Mouse (Mus musculus) hindbrain, postnatal 0 days (tissue): ENCODE measurements around the gene Elk3. TPM values are rescaled to one million over a fixed set of nuclear protein-coding genes. Genes with fewer than 3 reads are reported as not detected.

Experiments
- ATAC-seq: fragments of 200-750 bp; cut with Nextera tagmentation; 2 replicates; pipeline ENCODE4 v1.8.0; 2017; ENCODE audit warnings: mild to moderate bottlenecking, moderate TSS enrichment, moderate library complexity
- DNase-seq: peaks from one replicate; pipeline ENCODE4 v3.0.0-alpha.2; 2015; ENCODE audit warnings: low spot score
- H3K27ac ChIP-seq: fragments of 300-500 bp; sonication (generic); 2 replicates; pipeline ENCODE4 v1.5.1; 2014; ENCODE audit warnings: mild to moderate bottlenecking
- H3K27me3 ChIP-seq: fragments of 300-500 bp; sonication (generic); 2 replicates; pipeline ENCODE4 v1.6.1; 2014; ENCODE audit warnings: low read length, mixed read lengths; ENCODE audit not compliant: insufficient read depth
- H3K36me3 ChIP-seq: fragments of 300-500 bp; sonication (generic); 2 replicates; pipeline ENCODE4 v1.6.1; 2014; ENCODE audit warnings: low read length, mixed read lengths; ENCODE audit not compliant: insufficient read depth
- H3K4me1 ChIP-seq: fragments of 300-500 bp; sonication (generic); 2 replicates; pipeline ENCODE4 v1.6.1; 2014; ENCODE audit warnings: antibody characterized with exemption, low read length, mixed read lengths; ENCODE audit not compliant: insufficient read depth
- H3K4me2 ChIP-seq: fragments of 300-500 bp; sonication (generic); 2 replicates; pipeline ENCODE4 v1.6.1; 2014; ENCODE audit warnings: low read depth, mild to moderate bottlenecking, low read length, moderate library complexity, mixed read lengths
- H3K4me3 ChIP-seq: fragments of 300-500 bp; sonication (generic); 2 replicates; pipeline ENCODE4 v1.5.1; 2014; ENCODE audit warnings: low read length
- H3K9ac ChIP-seq: fragments of 300-500 bp; sonication (generic); replicated peaks from 2 replicates; pipeline ENCODE4 v1.6.1; 2014; ENCODE audit warnings: mild to moderate bottlenecking, low read length, moderate library complexity, mixed read lengths
- H3K9me3 ChIP-seq: fragments of 300-500 bp; sonication (generic); 2 replicates; pipeline ENCODE4 v1.6.1; 2016; ENCODE audit warnings: low read length, mixed read lengths
- CTCF ChIP-seq: IDR thresholded peaks from 2 replicates; pipeline ENCODE4 v1.5.1; 2016; ENCODE audit warnings: antibody characterized with exemption, control low read depth, low read depth
- WGBS: fragments of 180-500 bp; shearing (Covaris S2); extraction: QIAGEN DNeasy Blood & Tissue Kit; methylation state at CpG from one replicate; pipeline ENCODE4 v1.1.7; 2014; 5-methylcytosine and 5-hydroxymethylcytosine counted together
- polyA plus RNA-seq: library from polyadenylated mRNA; unstranded; fragments of >200 nt; fragmentation: Nextera tagmentation; extraction: Ambion mirVana; gene quantifications from 2 replicates; pipeline ENCODE4 v1.2.1, GENCODE M21; 2015
- total RNA-seq: library from RNA; depleted of rRNA; stranded (reverse); fragments of >200 nt; gene quantifications from 2 replicates; pipeline ENCODE4 v1.2.3, GENCODE M21; 2014

The Elk3 gene
- total and polyA plus RNA-seq, 2 experiments from 2014 or later, result 7.1 to 7.6 TPM

DNA sequence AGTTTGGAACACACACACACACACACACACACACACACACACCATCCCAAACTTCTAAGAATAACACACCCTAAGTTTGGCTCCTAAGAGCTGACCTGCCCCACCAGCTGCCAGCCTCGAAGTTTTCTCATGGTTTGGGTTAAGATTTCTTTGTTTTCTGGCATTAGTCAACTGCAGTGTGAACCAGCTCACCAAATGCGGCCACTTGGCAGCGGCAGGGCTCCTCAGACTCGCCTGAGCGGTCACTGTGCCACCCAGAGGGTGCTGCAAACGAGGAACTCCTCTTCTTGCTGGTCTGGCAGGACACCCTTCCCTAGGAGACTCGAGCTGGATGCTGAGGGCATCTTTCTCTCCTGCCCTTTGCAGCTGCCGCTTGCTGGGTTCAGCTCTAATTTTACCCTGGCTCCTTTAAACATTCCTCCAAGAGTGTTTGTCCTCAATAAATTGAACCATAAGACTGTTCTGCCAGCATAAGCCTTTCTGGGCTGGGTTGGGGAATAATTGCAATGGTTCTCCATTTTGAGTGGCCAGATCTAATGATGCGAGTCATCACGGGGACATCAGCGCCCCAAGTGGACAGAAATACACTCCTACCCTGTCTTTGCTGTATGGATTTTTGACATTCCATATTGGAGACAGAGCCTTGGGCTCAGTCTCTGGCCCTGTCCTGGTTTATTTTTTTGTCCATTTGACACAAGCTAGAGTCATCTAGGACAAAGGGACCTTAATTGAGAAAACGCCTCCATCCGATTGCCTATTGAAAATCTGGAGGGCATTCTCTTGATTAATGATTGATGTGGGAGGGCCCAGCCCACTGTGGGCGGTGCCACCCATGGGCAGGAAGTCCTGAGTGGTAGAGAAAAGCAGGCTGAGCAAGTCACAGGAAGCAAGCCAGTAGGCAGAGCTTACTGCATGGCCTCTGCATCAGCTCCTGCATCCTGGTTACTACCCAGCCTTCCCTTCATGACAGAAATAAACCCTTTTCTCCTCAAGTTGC is 37.7 kb downstream of the Elk3 start:
- ATAC-seq, result no peak

DNA sequence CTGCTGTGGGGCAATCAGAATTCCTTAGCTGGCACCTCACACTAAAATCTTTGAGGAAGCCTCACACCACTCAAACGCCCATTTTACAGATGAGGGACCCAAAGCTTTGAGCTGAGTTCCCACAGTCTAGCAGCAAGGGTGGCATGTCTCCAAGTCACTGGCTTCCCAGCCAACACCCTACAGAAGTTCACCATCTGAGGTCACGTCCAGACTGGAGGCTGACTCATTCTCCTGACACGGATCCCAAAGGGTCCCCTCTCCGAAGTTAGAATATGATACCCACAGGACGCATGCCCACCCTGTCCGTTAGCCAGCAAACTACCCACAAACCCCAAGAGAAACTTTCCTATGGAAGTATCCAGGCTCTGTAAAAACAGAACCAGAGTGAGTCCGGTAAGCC is 39.1 kb downstream of the Elk3 start:
- Histone ChIP-seq H3K9ac (no peak overlapping the region), H3K36me3 (no peaks in the 10 kb centered on the region), H3K9me3 (no peaks in the 10 kb centered on the region), H3K27ac (no peak overlapping the region), H3K4me2 (no peak overlapping the region), H3K4me3 (no peak overlapping the region), H3K27me3 (no peaks in the 10 kb centered on the region), H3K4me1 (peaks cover 44% of the 10 kb centered on the region)
- no peak for TF ChIP-seq CTCF
- 71% methylated on average over 7 of the region's 7 CpGs for WGBS
- no peak for ATAC-seq
- DNase-seq, result no peak

More for the DNA sequence above, 37.7 kb downstream of the Elk3 start:
- peaks cover 49% of the 10 kb centered on the region for H3K4me1 ChIP-seq
- no peak overlapping the region for H3K4me3 ChIP-seq
- no peak for TF ChIP-seq CTCF
- H3K36me3 ChIP-seq, result no peaks in the 10 kb centered on the region
- peak; percentile 32 for DNase-seq
- 54% methylated on average over 14 of the region's 14 CpGs for WGBS
- no peak overlapping the region for H3K4me2 ChIP-seq
- peak overlapping the region; percentile 64; the same call in 1 of the 2 replicates for H3K27ac ChIP-seq
- H3K9me3 ChIP-seq, result no peaks in the 10 kb centered on the region
- no peaks in the 10 kb centered on the region for H3K27me3 ChIP-seq
- no peak overlapping the region for H3K9ac ChIP-seq

DNA sequence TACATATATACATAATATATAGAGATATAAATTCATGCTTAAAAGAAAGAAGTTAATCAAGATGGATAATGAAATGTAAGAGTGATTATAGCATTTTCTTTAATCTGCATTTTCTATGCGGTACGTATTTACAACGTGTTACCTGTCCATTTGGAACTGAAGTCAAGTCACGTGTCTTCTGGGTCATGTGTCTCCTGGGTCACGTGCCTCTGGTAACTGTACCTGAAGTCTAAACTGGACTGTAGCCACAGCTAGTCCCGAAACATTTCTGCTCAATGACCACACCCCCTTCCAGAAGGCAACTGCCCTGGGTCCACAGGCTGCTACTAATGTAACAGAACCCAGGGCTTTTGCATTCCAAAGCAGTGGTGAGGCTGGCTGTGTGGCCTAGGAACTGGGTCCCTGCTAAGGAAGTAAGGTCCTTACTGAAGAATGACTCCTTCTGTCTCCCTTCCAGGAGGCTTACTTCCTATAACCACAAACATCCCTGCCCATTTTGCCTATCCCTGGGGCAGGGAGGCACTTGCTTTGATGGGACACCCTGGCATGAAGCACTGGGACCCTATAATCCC is 40.0 kb downstream of the Elk3 start:
- no peaks in the 10 kb centered on the region for H3K27me3 ChIP-seq
- H3K4me1 ChIP-seq, result peaks cover 38% of the 10 kb centered on the region
- ATAC-seq (no peak), DNase-seq (no peak)
- WGBS, result 87% methylated on average over 6 of the region's 6 CpGs
- H3K4me3 ChIP-seq, result no peak overlapping the region
- H3K36me3 ChIP-seq, result no peaks in the 10 kb centered on the region
- H3K9me3 ChIP-seq, result no peaks in the 10 kb centered on the region
- no peak overlapping the region for H3K27ac ChIP-seq
- H3K4me2 ChIP-seq, result no peak overlapping the region
- TF ChIP-seq CTCF, result no peak
- H3K9ac ChIP-seq, result no peak overlapping the region

GRCm38 (mm10) chr10:93269744-93270143 is 41.2 kb downstream of the Elk3 start:
- Histone ChIP-seq H3K4me1 (peaks cover 25% of the 10 kb centered on the region; the same call in 1 of the 2 replicates), H3K4me2 (no peak overlapping the region), H3K9ac (no peak overlapping the region), H3K9me3 (no peaks in the 10 kb centered on the region), H3K36me3 (no peaks in the 10 kb centered on the region), H3K27ac (no peak overlapping the region), H3K27me3 (no peaks in the 10 kb centered on the region), H3K4me3 (no peak overlapping the region)
- TF ChIP-seq CTCF, result no peak
- DNase-seq, result no peak
- ATAC-seq, result no peak
- WGBS, result 56% methylated on average over 4 of the region's 4 CpGs

- DNase-seq (no peak), ATAC-seq (no peak)
- TF ChIP-seq CTCF, result no peak
- Histone ChIP-seq H3K27ac (no peak overlapping the region), H3K4me1 (peaks cover 21% of the 10 kb centered on the region), H3K36me3 (no peaks in the 10 kb centered on the region), H3K4me2 (no peak overlapping the region), H3K4me3 (no peak overlapping the region), H3K27me3 (no peaks in the 10 kb centered on the region), H3K9me3 (no peaks in the 10 kb centered on the region), H3K9ac (no peak overlapping the region)
- WGBS, result 98% methylated on average over 3 of the region's 3 CpGs
These were observed 42.6 kb downstream of the Elk3 start for GRCm38 (mm10) chr10:93268339-93268738.

DNA sequence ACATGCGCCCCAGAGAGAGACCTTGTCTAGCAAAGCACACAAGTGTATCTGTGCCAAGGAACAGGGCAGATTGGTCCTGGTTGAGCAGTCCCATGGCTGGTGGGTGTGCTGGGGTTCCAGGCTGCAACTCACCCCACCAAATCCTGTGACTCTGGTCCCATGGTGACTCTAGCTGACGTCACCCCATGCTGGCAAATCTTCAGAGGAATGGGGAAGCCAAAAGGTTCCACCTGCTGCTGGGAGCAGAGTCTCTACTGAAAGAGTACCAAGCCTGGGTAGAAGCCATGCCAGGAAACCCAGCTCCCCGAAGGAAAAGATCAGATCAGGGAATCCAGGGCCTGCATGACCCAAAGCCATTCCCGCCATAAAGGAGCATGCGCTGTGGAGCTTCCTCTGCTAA is 43.4 kb downstream of the Elk3 start:
- Histone ChIP-seq H3K36me3 (no peaks in the 10 kb centered on the region), H3K27ac (no peak overlapping the region), H3K4me1 (peaks cover 18% of the 10 kb centered on the region), H3K9me3 (no peaks in the 10 kb centered on the region), H3K27me3 (no peaks in the 10 kb centered on the region), H3K4me3 (no peak overlapping the region), H3K4me2 (no peak overlapping the region), H3K9ac (no peak overlapping the region)
- WGBS, result 79% methylated on average over 5 of the region's 5 CpGs
- no peak for ATAC-seq
- no peak for TF ChIP-seq CTCF
- DNase-seq, result no peak

GRCm38 (mm10) chr10:93266521-93266920 is 44.4 kb downstream of the Elk3 start:
- no peak overlapping the region for H3K4me3 ChIP-seq
- DNase-seq, result no peak
- no peaks in the 10 kb centered on the region for H3K36me3 ChIP-seq
- no peaks in the 10 kb centered on the region for H3K9me3 ChIP-seq
- no peaks in the 10 kb centered on the region for H3K27me3 ChIP-seq
- no peak for ATAC-seq
- H3K27ac ChIP-seq, result no peak overlapping the region
- H3K4me1 ChIP-seq, result peaks cover 27% of the 10 kb centered on the region
- 94% methylated on average over 7 of the region's 7 CpGs for WGBS
- no peak overlapping the region for H3K9ac ChIP-seq
- H3K4me2 ChIP-seq, result no peak overlapping the region
- TF ChIP-seq CTCF, result no peak
